Mouse (Mus musculus) embryonic facial prominence, embryonic 10.5 days (tissue): ENCODE measurements around the gene Rab36. TPM values are rescaled to one million over a fixed set of nuclear protein-coding genes. Genes with fewer than 3 reads are reported as not detected.

Source experiments
- DNase-seq: peaks from one replicate; pipeline ENCODE4 v3.0.0-alpha.2; 2017; ENCODE audit warnings: low spot score
- H3K27ac ChIP-seq: fragments of 300-500 bp; sonication (generic); replicated peaks from 2 replicates; pipeline ENCODE4 v1.5.1; 2016; ENCODE audit warnings: mild to moderate bottlenecking
- H3K27me3 ChIP-seq: fragments of 300-500 bp; sonication (generic); replicated peaks from 2 replicates; pipeline ENCODE4 v1.6.1; 2016; ENCODE audit warnings: low read depth, mild to moderate bottlenecking; ENCODE audit not compliant: poor library complexity, severe bottlenecking
- H3K36me3 ChIP-seq: fragments of 300-500 bp; sonication (generic); replicated peaks from 2 replicates; pipeline ENCODE4 v1.6.1; 2016; ENCODE audit warnings: mild to moderate bottlenecking, moderate library complexity
- H3K4me1 ChIP-seq: fragments of 300-500 bp; sonication (generic); 2 replicates; pipeline ENCODE4 v1.6.1; 2016
- H3K4me3 ChIP-seq: fragments of 300-500 bp; sonication (generic); 2 replicates; pipeline ENCODE4 v1.5.1; 2016; ENCODE audit warnings: mild to moderate bottlenecking, moderate library complexity
- H3K9me3 ChIP-seq: fragments of 300-500 bp; sonication (generic); 2 replicates; pipeline ENCODE4 v1.6.1; 2016; ENCODE audit warnings: mild to moderate bottlenecking
- WGBS: fragments of 180-500 bp; shearing (Covaris S2); methylation state at CpG from one replicate; pipeline ENCODE4 v1.1.7; 2016; 5-methylcytosine and 5-hydroxymethylcytosine counted together
- polyA plus RNA-seq: library from polyadenylated mRNA; unstranded; fragments of >200 nt; fragmentation: Nextera tagmentation; extraction: Ambion mirVana; gene quantifications from 2 replicates; pipeline ENCODE4 v1.2.1, GENCODE M21; 2016

Rab36 gene
- polyA plus RNA-seq, 1 experiment from 2014 or later = 13.1 TPM

DNA sequence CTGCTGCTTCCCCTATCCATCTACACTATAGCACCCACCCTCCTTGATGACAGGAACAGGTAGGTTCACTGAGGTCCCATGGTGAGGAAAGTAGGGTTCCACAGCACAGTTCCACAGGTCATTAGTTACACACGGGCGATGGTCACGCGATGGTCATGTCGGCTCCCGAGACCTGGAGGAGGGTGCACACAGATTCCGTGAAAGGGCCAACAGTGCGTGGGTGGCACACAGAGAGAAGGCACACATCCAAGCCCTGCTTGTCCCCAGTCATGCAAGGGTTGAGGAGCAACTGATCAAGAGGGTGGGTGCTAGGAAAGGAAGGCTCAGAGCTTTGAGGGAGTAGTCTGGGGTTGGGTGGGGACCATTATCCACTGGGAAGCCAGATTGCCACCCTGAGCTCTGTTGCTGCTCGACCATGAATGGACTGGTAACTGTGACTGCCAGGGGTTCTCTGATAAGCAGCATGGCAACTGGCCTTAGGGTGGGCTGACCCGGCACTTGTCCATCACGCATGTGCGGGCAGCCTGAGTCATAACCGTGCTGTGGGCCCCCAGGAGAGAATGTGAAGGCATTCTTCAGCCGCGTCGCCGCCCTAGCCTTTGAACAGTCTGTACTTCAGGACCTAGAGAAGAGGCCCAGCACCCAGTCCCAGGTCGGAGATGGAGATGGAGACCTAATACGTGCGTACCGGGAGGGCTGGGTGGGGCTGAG, 14.7 kb downstream of the Rab36 start:
- no peak overlapping the region for H3K27ac ChIP-seq
- WGBS = 93% methylated on average over 21 of the region's 21 CpGs
- H3K27me3 ChIP-seq = 0 out of 2 replicates have a peak, but pooled peaks cover 5% of the 10 kb centered on the region
- peaks cover 14% of the 10 kb centered on the region; the same call in 1 of the 2 replicates for H3K36me3 ChIP-seq
- no peak overlapping the region for H3K4me3 ChIP-seq
- peaks cover 16% of the 10 kb centered on the region for H3K4me1 ChIP-seq
- H3K9me3 ChIP-seq = no peaks in the 10 kb centered on the region
- no peak for DNase-seq

GRCm38 (mm10) chr10:75052902-75053301, 16.0 kb downstream of the Rab36 start:
- Histone ChIP-seq H3K27me3 (peaks cover 11% of the 10 kb centered on the region; the same call in 1 of the 2 replicates), H3K27ac (no peak overlapping the region), H3K9me3 (no peaks in the 10 kb centered on the region), H3K4me1 (peaks cover 16% of the 10 kb centered on the region), H3K36me3 (peaks cover 7% of the 10 kb centered on the region; the same call in 1 of the 2 replicates), H3K4me3 (no peak overlapping the region)
- 81% methylated on average over 8 of the region's 8 CpGs for WGBS
- DNase-seq = no peak

- 85% methylated on average over 4 of the region's 4 CpGs for WGBS
- peaks cover 22% of the 10 kb centered on the region for H3K4me1 ChIP-seq
- H3K9me3 ChIP-seq = no peaks in the 10 kb centered on the region
- peaks cover 7% of the 10 kb centered on the region; the same call in 1 of the 2 replicates for H3K36me3 ChIP-seq
- H3K27me3 ChIP-seq = peaks cover 11% of the 10 kb centered on the region; the same call in 1 of the 2 replicates
- no peak overlapping the region for H3K27ac ChIP-seq
- no peak overlapping the region for H3K4me3 ChIP-seq
- DNase-seq = no peak
Measured at GRCm38 (mm10) chr10:75053655-75054054, 16.8 kb downstream of the Rab36 start.

GRCm38 (mm10) chr10:75054125-75054524, 17.3 kb downstream of the Rab36 start:
- no peaks in the 10 kb centered on the region for H3K9me3 ChIP-seq

DNA sequence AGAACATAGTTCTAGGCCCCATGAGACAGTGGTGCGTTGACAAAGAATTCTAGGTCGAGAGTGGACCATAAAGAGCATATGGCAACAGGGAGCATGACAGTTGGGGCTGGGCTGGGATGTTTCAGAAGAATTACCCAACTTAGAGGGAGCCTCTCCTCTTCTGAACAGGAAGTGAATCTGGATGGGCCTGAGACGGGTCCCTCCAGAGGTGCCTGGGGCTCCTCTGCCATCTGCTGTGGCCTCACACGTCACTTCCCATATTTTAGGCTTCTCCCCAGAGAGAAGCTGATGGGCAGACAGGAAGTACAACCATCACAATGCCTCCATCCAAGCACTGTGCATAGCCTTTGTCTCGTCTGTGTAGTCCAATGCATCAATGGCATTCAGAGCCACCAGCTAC, 18.8 kb downstream of the Rab36 start:
- no peak for DNase-seq
- Histone ChIP-seq H3K9me3 (no peaks in the 10 kb centered on the region), H3K4me3 (no peak overlapping the region), H3K4me1 (peaks cover 39% of the 10 kb centered on the region), H3K27me3 (peaks cover 11% of the 10 kb centered on the region; the same call in 1 of the 2 replicates), H3K36me3 (no peaks in the 10 kb centered on the region), H3K27ac (no peak overlapping the region)
- WGBS = 60% methylated on average over 5 of the region's 5 CpGs

More at GRCm38 (mm10) chr10:75054125-75054524, 17.3 kb downstream of the Rab36 start:
- no peak for DNase-seq
- 73% methylated on average over 6 of the region's 6 CpGs for WGBS
- H3K27me3 ChIP-seq = peaks cover 11% of the 10 kb centered on the region; the same call in 1 of the 2 replicates
- H3K27ac ChIP-seq = no peak overlapping the region
- H3K4me1 ChIP-seq = peaks cover 27% of the 10 kb centered on the region
- no peak overlapping the region for H3K4me3 ChIP-seq
- peaks cover 5% of the 10 kb centered on the region; the same call in 1 of the 2 replicates for H3K36me3 ChIP-seq

DNA sequence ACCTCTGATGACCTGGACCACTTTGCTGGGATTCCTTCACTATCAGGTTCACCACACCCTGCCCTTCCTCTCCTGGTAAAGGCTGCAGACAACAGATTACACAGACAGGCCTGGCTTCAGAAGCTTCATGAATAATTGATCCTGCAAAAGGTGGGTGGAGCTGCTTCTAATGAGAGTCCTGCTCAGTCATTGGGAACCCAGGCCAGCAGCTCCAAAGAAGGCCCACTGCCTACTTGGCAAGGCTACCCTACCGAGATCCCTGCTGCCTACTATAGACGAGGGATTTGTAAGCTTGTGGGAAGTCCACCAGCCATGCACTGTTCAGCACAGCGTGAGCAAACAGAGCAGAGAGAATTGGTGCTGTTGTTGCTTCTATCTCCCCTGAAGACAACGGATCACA, 19.4 kb downstream of the Rab36 start:
- Histone ChIP-seq H3K4me3 (no peak overlapping the region), H3K4me1 (peaks cover 43% of the 10 kb centered on the region), H3K9me3 (no peaks in the 10 kb centered on the region), H3K27me3 (peaks cover 12% of the 10 kb centered on the region), H3K27ac (no peak overlapping the region; the same call in 1 of the 2 replicates), H3K36me3 (no peaks in the 10 kb centered on the region)
- 18% methylated on average over 4 of the region's 4 CpGs for WGBS
- no peak for DNase-seq

GRCm38 (mm10) chr10:75058336-75058735, 21.5 kb downstream of the Rab36 start:
- 86% methylated on average over 8 of the region's 8 CpGs for WGBS
- Histone ChIP-seq H3K27me3 (peaks cover 22% of the 10 kb centered on the region), H3K36me3 (no peaks in the 10 kb centered on the region), H3K4me1 (peaks cover 64% of the 10 kb centered on the region), H3K27ac (no peak overlapping the region), H3K9me3 (no peaks in the 10 kb centered on the region), H3K4me3 (no peak overlapping the region)
- DNase-seq = no peak

GRCm38 (mm10) chr10:75058761-75059395, 22.0 kb downstream of the Rab36 start:
- Histone ChIP-seq H3K36me3 (peaks cover 5% of the 10 kb centered on the region), H3K27ac (0 out of 2 replicates have a peak overlapping the region, but pooled peaks have one; percentile 40), H3K4me3 (peak overlapping the region; percentile 88), H3K9me3 (no peaks in the 10 kb centered on the region), H3K4me1 (peaks cover 70% of the 10 kb centered on the region), H3K27me3 (peaks cover 21% of the 10 kb centered on the region)
- 25% methylated on average over 9 of the region's 9 CpGs for WGBS
- peak; percentile 33 for DNase-seq

DNA sequence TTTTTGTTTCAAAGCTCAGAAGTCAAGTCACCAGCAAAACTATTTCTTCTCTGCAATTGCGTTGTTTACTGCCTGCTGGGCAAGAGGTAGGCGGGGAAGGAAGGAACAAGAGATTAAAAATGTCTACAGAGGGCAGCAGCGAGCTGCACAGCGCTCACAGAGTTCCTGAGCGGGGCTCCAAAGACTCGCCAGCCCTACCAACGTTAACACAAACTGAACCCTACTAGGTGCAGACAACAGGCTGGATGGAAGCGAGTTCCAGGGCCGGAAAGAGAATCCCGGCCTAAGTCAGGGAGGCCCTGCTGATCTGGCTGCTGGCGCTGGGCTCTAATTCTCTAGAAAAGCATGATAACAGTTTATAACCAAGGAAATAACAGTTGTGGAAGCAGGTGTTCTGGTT, 22.5 kb downstream of the Rab36 start:
- Histone ChIP-seq H3K36me3 (peaks cover 10% of the 10 kb centered on the region), H3K27me3 (peaks cover 21% of the 10 kb centered on the region), H3K9me3 (no peaks in the 10 kb centered on the region), H3K4me3 (peak overlapping the region; percentile 88), H3K27ac (peak overlapping the region; percentile 40), H3K4me1 (peaks cover 75% of the 10 kb centered on the region)
- WGBS = under 1% methylated on average over 11 of the region's 11 CpGs
- DNase-seq = peak; percentile 72

DNA sequence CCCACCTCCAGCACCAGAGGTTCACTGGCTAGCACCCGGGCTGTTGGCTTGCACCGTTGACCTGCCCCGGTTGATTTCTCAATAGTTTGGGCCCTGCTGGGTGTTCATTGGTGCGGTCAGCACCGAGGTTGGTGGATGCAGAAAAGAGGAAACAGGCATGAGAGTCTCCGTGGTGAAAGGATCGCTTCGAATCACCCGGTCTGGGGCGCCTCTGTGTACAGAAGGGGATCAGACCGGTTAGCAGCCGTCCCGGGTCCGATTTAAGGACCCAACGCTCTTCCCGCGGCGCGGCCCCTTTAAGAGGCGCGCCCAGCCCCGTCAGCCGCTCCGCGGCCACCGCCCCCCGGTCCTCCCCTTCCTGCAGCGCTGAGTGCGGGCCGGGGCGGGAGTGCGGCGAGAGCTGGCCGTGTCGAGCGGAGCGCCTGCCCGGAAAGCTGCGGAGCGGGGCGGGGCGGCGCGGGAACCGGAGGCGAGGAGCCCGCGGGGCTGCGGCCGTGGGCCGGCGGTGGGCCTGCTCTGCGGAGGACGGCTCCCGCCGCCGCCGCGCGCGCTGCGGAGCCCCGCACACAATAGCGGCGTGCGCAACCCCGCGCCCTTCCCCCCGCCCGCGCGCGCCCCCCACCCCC, 23.5 kb downstream of the Rab36 start, which contains the start of gene Bcr:
Gene Bcr, plus strand, starts transcription at position 376 of the 626 bp plus-strand sequence.
- Histone ChIP-seq H3K36me3 (peaks cover 20% of the 10 kb centered on the region), H3K27ac (peak within 1 kb of the TSS; percentile 90), H3K9me3 (no peaks in the 10 kb centered on the region), H3K4me1 (peaks cover 80% of the 10 kb centered on the region), H3K27me3 (peaks cover 21% of the 10 kb centered on the region), H3K4me3 (peak within 1 kb of the TSS; percentile 88)
- DNase-seq = peak; percentile 88
- WGBS = under 1% methylated on average over 72 of the region's 73 CpGs

DNA sequence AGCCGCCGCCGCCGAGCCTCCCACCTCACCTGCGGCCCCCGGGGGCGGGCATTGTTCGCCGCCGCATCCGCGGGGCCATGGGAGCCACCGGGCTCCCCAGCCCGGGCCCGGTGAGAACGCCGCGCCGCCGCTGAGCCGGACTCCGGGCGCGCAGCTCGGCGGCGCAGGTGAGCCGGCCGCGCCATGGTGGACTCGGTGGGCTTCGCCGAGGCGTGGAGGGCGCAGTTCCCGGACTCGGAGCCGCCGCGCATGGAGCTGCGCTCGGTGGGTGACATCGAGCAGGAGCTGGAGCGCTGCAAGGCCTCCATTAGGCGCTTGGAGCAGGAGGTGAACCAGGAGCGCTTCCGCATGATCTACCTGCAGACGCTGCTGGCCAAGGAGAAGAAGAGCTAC, 24.0 kb downstream of the Rab36 start:
- DNase-seq = peak; percentile 64
- peaks cover 80% of the 10 kb centered on the region for H3K4me1 ChIP-seq
- H3K4me3 ChIP-seq = peak overlapping the region; percentile 88
- peak overlapping the region; percentile 90 for H3K27ac ChIP-seq
- peaks cover 25% of the 10 kb centered on the region for H3K36me3 ChIP-seq
- no peaks in the 10 kb centered on the region for H3K9me3 ChIP-seq
- H3K27me3 ChIP-seq = peaks cover 21% of the 10 kb centered on the region
- WGBS = under 1% methylated on average over 47 of the region's 48 CpGs

- DNase-seq = peak; percentile 51
- H3K27ac ChIP-seq = peak overlapping the region; percentile 90
- peaks cover 31% of the 10 kb centered on the region for H3K36me3 ChIP-seq
- 2% methylated on average over 71 of the region's 71 CpGs for WGBS
- peaks cover 76% of the 10 kb centered on the region for H3K4me1 ChIP-seq
- peak overlapping the region; percentile 88 for H3K4me3 ChIP-seq
- H3K9me3 ChIP-seq = no peaks in the 10 kb centered on the region
- peaks cover 21% of the 10 kb centered on the region for H3K27me3 ChIP-seq
Measured at GRCm38 (mm10) chr10:75061341-75062188, 24.7 kb downstream of the Rab36 start.
